Mouse (Mus musculus) midbrain, embryonic 11.5 days (tissue): ENCODE measurements at regions not wholly inside any gene's neighbourhood (a gene's known extent, or its start where the extent isn't known, plus 50 kb on each side); places are given as distances from the start of the nearest gene placed in this dataset.

Experiments
- ATAC-seq: fragments of 200-750 bp; cut with Nextera tagmentation; 2 replicates; pipeline ENCODE4 v1.8.0; 2017; ENCODE audit warnings: moderate TSS enrichment, moderate library complexity; ENCODE audit not compliant: low FRiP score
- DNase-seq: peaks from one replicate; pipeline ENCODE4 v3.0.0; 2015; ENCODE audit warnings: low spot score; ENCODE audit errors: missing footprints
- H3K27ac ChIP-seq: fragments of 300-500 bp; sonication (generic); 2 replicates; pipeline ENCODE4 v1.5.1; 2014; ENCODE audit warnings: low read depth, low read length
- H3K27me3 ChIP-seq: fragments of 300-500 bp; sonication (generic); 2 replicates; pipeline ENCODE4 v1.6.1; 2014; ENCODE audit warnings: mild to moderate bottlenecking, low read length, moderate library complexity, mixed read lengths; ENCODE audit not compliant: control insufficient read depth, insufficient read depth
- H3K36me3 ChIP-seq: fragments of 300-500 bp; sonication (generic); 2 replicates; pipeline ENCODE4 v1.6.1; 2014; ENCODE audit warnings: mild to moderate bottlenecking, low read length, moderate library complexity, mixed read lengths; ENCODE audit not compliant: control insufficient read depth, insufficient read depth
- H3K4me1 ChIP-seq: fragments of 300-500 bp; sonication (generic); 2 replicates; pipeline ENCODE4 v1.6.1; 2014; ENCODE audit warnings: low read length; ENCODE audit not compliant: control insufficient read depth, insufficient read depth
- H3K4me2 ChIP-seq: fragments of 300-500 bp; sonication (generic); 2 replicates; pipeline ENCODE4 v1.6.1; 2014; ENCODE audit warnings: mild to moderate bottlenecking, moderate library complexity
- H3K4me3 ChIP-seq: fragments of 300-500 bp; sonication (generic); 2 replicates; pipeline ENCODE4 v1.5.1; 2014; ENCODE audit warnings: low read depth, low read length
- H3K9ac ChIP-seq: fragments of 300-500 bp; sonication (generic); 2 replicates; pipeline ENCODE4 v1.6.1; 2014; ENCODE audit warnings: low read length
- H3K9me3 ChIP-seq: fragments of 300-500 bp; sonication (generic); 2 replicates; pipeline ENCODE4 v1.6.1; 2016; ENCODE audit warnings: low read length; ENCODE audit not compliant: control insufficient read depth
- WGBS: fragments of 180-500 bp; shearing (Covaris S2); extraction: QIAGEN DNeasy Blood & Tissue Kit; methylation state at CpG from one replicate; pipeline ENCODE4 v1.1.7; 2014; 5-methylcytosine and 5-hydroxymethylcytosine counted together

GRCm38 (mm10) chr2:160256251-160256650, 77.7 kb downstream of the Gm826 start:
- H3K4me3 ChIP-seq = no peak overlapping the region
- H3K4me2 ChIP-seq = no peak overlapping the region
- no peak overlapping the region for H3K9ac ChIP-seq
- H3K4me1 ChIP-seq = no peaks in the 10 kb centered on the region
- H3K36me3 ChIP-seq = no peaks in the 10 kb centered on the region
- no peaks in the 10 kb centered on the region for H3K27me3 ChIP-seq
- 82% methylated on average over 7 of the region's 7 CpGs for WGBS
- ATAC-seq (no peak), DNase-seq (no peak)
- no peak overlapping the region for H3K27ac ChIP-seq
- no peaks in the 10 kb centered on the region for H3K9me3 ChIP-seq

GRCm38 (mm10) chr2:160250228-160250627, 83.7 kb downstream of the Gm826 start:
- no peak overlapping the region for H3K4me3 ChIP-seq
- 89% methylated on average over 3 of the region's 3 CpGs for WGBS
- H3K9ac ChIP-seq = no peak overlapping the region
- no peaks in the 10 kb centered on the region for H3K4me1 ChIP-seq
- no peaks in the 10 kb centered on the region for H3K36me3 ChIP-seq
- no peaks in the 10 kb centered on the region for H3K9me3 ChIP-seq
- H3K27me3 ChIP-seq = no peaks in the 10 kb centered on the region
- no peak overlapping the region for H3K27ac ChIP-seq
- H3K4me2 ChIP-seq = no peak overlapping the region
- DNase-seq (no peak), ATAC-seq (no peak)

- WGBS = 73% methylated on average over 9 of the region's 9 CpGs
- no peak for DNase-seq
- Histone ChIP-seq H3K9me3 (no peaks in the 10 kb centered on the region), H3K4me2 (no peak overlapping the region), H3K4me3 (no peak overlapping the region), H3K27me3 (no peaks in the 10 kb centered on the region), H3K36me3 (no peaks in the 10 kb centered on the region), H3K27ac (no peak overlapping the region), H3K4me1 (peaks cover 2% of the 10 kb centered on the region; the same call in 1 of the 2 replicates), H3K9ac (no peak overlapping the region)
- ATAC-seq = no peak
Observed at GRCm38 (mm10) chr2:160249104-160250093, 84.6 kb downstream of the Gm826 start.

- no peaks in the 10 kb centered on the region for H3K9me3 ChIP-seq
- ATAC-seq = no peak
- 85% methylated on average over 6 of the region's 6 CpGs for WGBS
Observed at GRCm38 (mm10) chr2:160247286-160247685, 86.7 kb downstream of the Gm826 start.

GRCm38 (mm10) chr2:160246356-160246755, 87.6 kb downstream of the Gm826 start:
- no peak overlapping the region for H3K4me3 ChIP-seq
- no peak overlapping the region for H3K4me2 ChIP-seq
- WGBS = 74% methylated on average over 1 of the region's 1 CpGs
- no peaks in the 10 kb centered on the region for H3K36me3 ChIP-seq
- H3K27ac ChIP-seq = no peak overlapping the region
- ATAC-seq (no peak), DNase-seq (no peak)
- no peaks in the 10 kb centered on the region for H3K27me3 ChIP-seq
- H3K4me1 ChIP-seq = peaks cover 2% of the 10 kb centered on the region; the same call in 1 of the 2 replicates
- no peak overlapping the region for H3K9ac ChIP-seq
- H3K9me3 ChIP-seq = no peaks in the 10 kb centered on the region

More at GRCm38 (mm10) chr2:160247286-160247685, 86.7 kb downstream of the Gm826 start:
- Histone ChIP-seq H3K4me3 (no peak overlapping the region), H3K27ac (no peak overlapping the region), H3K27me3 (no peaks in the 10 kb centered on the region), H3K36me3 (no peaks in the 10 kb centered on the region), H3K9ac (no peak overlapping the region), H3K4me2 (no peak overlapping the region), H3K4me1 (peaks cover 2% of the 10 kb centered on the region; the same call in 1 of the 2 replicates)
- DNase-seq = no peak

- Histone ChIP-seq H3K36me3 (no peaks in the 10 kb centered on the region), H3K4me2 (no peak overlapping the region), H3K4me3 (no peak overlapping the region), H3K9ac (no peak overlapping the region), H3K27ac (no peak overlapping the region), H3K9me3 (no peaks in the 10 kb centered on the region), H3K27me3 (no peaks in the 10 kb centered on the region), H3K4me1 (peaks cover 2% of the 10 kb centered on the region; the same call in 1 of the 2 replicates)
- DNase-seq = peak; percentile 88
- WGBS = 9% methylated on average over 7 of the region's 7 CpGs
- ATAC-seq = no peak
Observed at GRCm38 (mm10) chr2:160244866-160245265, 89.1 kb downstream of the Gm826 start.

GRCm38 (mm10) chr2:160240531-160241379, 93.2 kb downstream of the Gm826 start:
- WGBS = 91% methylated on average over 12 of the region's 12 CpGs
- Histone ChIP-seq H3K9me3 (no peaks in the 10 kb centered on the region), H3K4me2 (no peak overlapping the region), H3K4me3 (no peak overlapping the region), H3K27me3 (no peaks in the 10 kb centered on the region), H3K36me3 (no peaks in the 10 kb centered on the region), H3K9ac (no peak overlapping the region), H3K27ac (no peak overlapping the region), H3K4me1 (peaks cover 2% of the 10 kb centered on the region; the same call in 1 of the 2 replicates)
- DNase-seq (no peak), ATAC-seq (no peak)

- H3K9me3 ChIP-seq = 0 out of 2 replicates have a peak, but pooled peaks cover 2% of the 10 kb centered on the region
- DNase-seq (no peak), ATAC-seq (no peak)
- no peak overlapping the region for H3K4me2 ChIP-seq
- no peak overlapping the region for H3K27ac ChIP-seq
- no peak overlapping the region for H3K9ac ChIP-seq
- H3K4me3 ChIP-seq = no peak overlapping the region
- no peaks in the 10 kb centered on the region for H3K4me1 ChIP-seq
- no peaks in the 10 kb centered on the region for H3K27me3 ChIP-seq
- 89% methylated on average over 3 of the region's 3 CpGs for WGBS
- H3K36me3 ChIP-seq = no peaks in the 10 kb centered on the region
Observed at GRCm38 (mm10) chr2:160237436-160238104, 96.4 kb downstream of the Gm826 start.
